Mouse (Mus musculus): ENCODE results near the gene H60b. TPM values are rescaled to one million over a fixed set of nuclear protein-coding genes. Genes with fewer than 3 reads are reported as not detected.

H60b gene
- total RNA-seq, 2 experiments from 2014 or later, result not detected

Other genes with a start within 250 kb of the H60b start
- not detected for gene 4930444G20Rik, start 90.5 kb upstream of the H60b start, total RNA-seq (2021)
- 1 to 10 TPM; 1.5 to 2.2 TPM for gene E030030I06Rik, start 9.3 kb upstream of the H60b start, total RNA-seq (2021)
- under 1 TPM; 0.45 to 0.57 TPM for gene Raet1e, start within 50 bp of the H60b start, total RNA-seq (2021)
- under 1 TPM; 0.36 to 0.79 TPM for gene Raet1d, start 202.0 kb downstream of the H60b start, total RNA-seq (2021)